Comparison of ENCODE assay signal across 24 mouse cellular contexts in the genomic region with DNA sequence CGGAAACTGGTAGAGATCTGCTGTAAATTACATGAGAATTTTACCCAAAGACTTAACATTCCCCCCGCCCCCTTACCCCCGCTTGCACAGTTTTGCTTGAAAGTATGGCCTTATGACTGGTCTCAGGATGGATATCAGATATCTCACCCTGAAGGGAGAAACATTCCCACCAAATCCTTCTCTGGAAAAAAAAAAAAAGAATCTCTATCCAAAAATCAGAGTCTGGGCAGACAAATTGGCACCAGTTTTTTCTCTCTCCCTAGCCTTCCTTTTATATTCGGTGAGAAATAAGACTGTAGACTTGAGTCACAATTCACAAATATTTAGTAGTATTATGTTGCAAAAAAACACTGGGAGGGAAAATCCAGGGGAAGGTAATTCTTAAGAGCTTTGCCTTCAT. TPM values are rescaled to one million over a fixed set of nuclear protein-coding genes. Genes with fewer than 3 reads are reported as not detected.
DNase-seq lines count a peak whose midpoint lies in the region; ATAC-seq and TF ChIP-seq lines count a peak whose summit lies in the region.
"Had no signal": no experiment of that assay in that cellular context is flagged by ENCODE, and none has a peak within 500 bp of the region (broad histone marks: within the 10 kb centered on the region; RNA-seq: fewer than 3 reads in every experiment).

No protein-coding gene starts in this region.

- TF ChIP-seq CTCF in embryonic fibroblast, embryonic 13.5 days (IDR thresholded peaks at IDR 0.05; ENCODE audit: borderline replicate concordance, insufficient read depth, low read length): no peak

- DNase-seq in NIH3T3 (ENCODE audit: low read depth): peak; percentile 60
- no peak for DNase-seq in yolk sac, embryonic 10.5 days (ENCODE audit: low spot score)
- DNase-seq in embryo, embryonic 10.5 days (ENCODE audit: low spot score): no peak
- DNase-seq: adrenal gland, adult 8-10 months; adrenal gland, postnatal 36 days; cerebellum, adult 8-10 months; cerebellum, postnatal 14 days; gastrocnemius, adult 2 months; gastrocnemius, postnatal 36 days; heart, adult 11 months; heart, postnatal 36 days had no signal

- peaks cover 21% of the 10 kb centered on the region for H3K4me1 ChIP-seq in embryonic facial prominence, embryonic 12.5 days
- H3K4me1 ChIP-seq in embryonic fibroblast, embryonic 13.5 days (ENCODE audit: control insufficient read depth, insufficient read depth, low read length): no peaks in the 10 kb centered on the region; the same call in 1 of the 2 replicates
- peaks cover 34% of the 10 kb centered on the region for H3K4me1 ChIP-seq in limb, embryonic 13.5 days
- peaks cover 7% of the 10 kb centered on the region; the same call in 1 of the 2 replicates for H3K4me1 ChIP-seq in kidney, embryonic 14.5 days (ENCODE audit: control insufficient read depth, insufficient read depth, low read length)

- ATAC-seq in embryonic facial prominence, embryonic 12.5 days (ENCODE audit: insufficient number of reproducible peaks, insufficient read depth, low FRiP score, low TSS enrichment): no peak
- no peak for ATAC-seq in limb, embryonic 13.5 days (ENCODE audit: low FRiP score, low read depth)
- no peak for ATAC-seq in kidney, embryonic 14.5 days (ENCODE audit: low FRiP score, low TSS enrichment)
- ATAC-seq in monocyte, adult 5-6 weeks (replicated peaks; ENCODE audit: insufficient number of reproducible peaks, low FRiP score, low TSS enrichment, poor library complexity, severe bottlenecking): no peak
- ATAC-seq: forebrain, embryonic 14.5 days; hindbrain, embryonic 16.5 days; inflammation-experienced regulatory T-cells, adult 6 months had no signal

- no peaks in the 10 kb centered on the region for H3K36me3 ChIP-seq in embryonic facial prominence, embryonic 12.5 days
- no peaks in the 10 kb centered on the region for H3K36me3 ChIP-seq in limb, embryonic 13.5 days
- no peaks in the 10 kb centered on the region for H3K36me3 ChIP-seq in kidney, embryonic 14.5 days (ENCODE audit: control insufficient read depth, insufficient read depth, low read length)
- H3K36me3 ChIP-seq: forebrain, embryonic 10.5 days; heart, embryonic 13.5 days had no signal

- no peak for TF ChIP-seq POLR2A in embryonic fibroblast, embryonic 13.5 days (IDR thresholded peaks at IDR 0.05; ENCODE audit: low read depth, low read length)

- H3K9me3 ChIP-seq in embryonic facial prominence, embryonic 12.5 days: no peaks in the 10 kb centered on the region
- no peaks in the 10 kb centered on the region for H3K9me3 ChIP-seq in limb, embryonic 13.5 days
- no peaks in the 10 kb centered on the region for H3K9me3 ChIP-seq in kidney, embryonic 14.5 days (ENCODE audit: control insufficient read depth, low read length)
- H3K9me3 ChIP-seq: forebrain, embryonic 10.5 days; heart, embryonic 13.5 days had no signal

- H3K4me3 ChIP-seq in embryonic facial prominence, embryonic 12.5 days: no peak overlapping the region
- no peak overlapping the region for H3K4me3 ChIP-seq in embryonic fibroblast, embryonic 13.5 days (ENCODE audit: insufficient read depth, low read length)
- no peak overlapping the region for H3K4me3 ChIP-seq in limb, embryonic 13.5 days
- H3K4me3 ChIP-seq in kidney, embryonic 14.5 days (ENCODE audit: low read length): no peak overlapping the region
- H3K4me3 ChIP-seq: erythroblast, embryonic 14.5 days; forebrain, embryonic 10.5 days; gastrocnemius, adult 2 months; heart, embryonic 13.5 days had no signal

- H3K9ac ChIP-seq in embryonic facial prominence, embryonic 12.5 days: no peak overlapping the region
- H3K9ac ChIP-seq in limb, embryonic 13.5 days: no peak overlapping the region
- no peak overlapping the region for H3K9ac ChIP-seq in kidney, embryonic 14.5 days (ENCODE audit: low read depth, low read length)
- H3K9ac ChIP-seq: heart, embryonic 13.5 days had no signal

- H3K27ac ChIP-seq in embryonic facial prominence, embryonic 12.5 days: peak overlapping the region; percentile 73; the same call in 1 of the 2 replicates
- peak overlapping the region; percentile 89 for H3K27ac ChIP-seq in embryonic fibroblast, embryonic 13.5 days (ENCODE audit: insufficient read depth, low read length)
- H3K27ac ChIP-seq in limb, embryonic 13.5 days: 0 out of 2 replicates have a peak overlapping the region, but pooled peaks have one; percentile 6
- no peak overlapping the region for H3K27ac ChIP-seq in kidney, embryonic 14.5 days (ENCODE audit: low read depth, low read length)
- H3K27ac ChIP-seq: forebrain, embryonic 10.5 days; gastrocnemius, adult 2 months; heart, embryonic 13.5 days had no signal

- no peaks in the 10 kb centered on the region for H3K27me3 ChIP-seq in embryonic facial prominence, embryonic 12.5 days
- H3K27me3 ChIP-seq in limb, embryonic 13.5 days: no peaks in the 10 kb centered on the region
- H3K27me3 ChIP-seq in kidney, embryonic 14.5 days (ENCODE audit: control insufficient read depth, insufficient read depth, low read length): no peaks in the 10 kb centered on the region
- H3K27me3 ChIP-seq: CH12.LX; heart, embryonic 13.5 days had no signal

- 14% methylated on average over 4 of the region's 4 CpGs for WGBS in embryonic facial prominence, embryonic 12.5 days
- WGBS in limb, embryonic 13.5 days: 12% methylated on average over 4 of the region's 4 CpGs
- 22% methylated on average over 4 of the region's 4 CpGs for WGBS in kidney, embryonic 14.5 days

- H3K4me2 ChIP-seq in embryonic facial prominence, embryonic 12.5 days (replicated peaks): no peak overlapping the region
- H3K4me2 ChIP-seq in limb, embryonic 13.5 days (replicated peaks): peak overlapping the region; percentile 12
- H3K4me2 ChIP-seq in kidney, embryonic 14.5 days (replicated peaks; ENCODE audit: low read depth, low read length): no peak overlapping the region
- H3K4me2 ChIP-seq: heart, embryonic 13.5 days had no signal

RNA-seq across cellular contexts. Expression of a gene that starts 42.7 kb away (rescaled TPM):
- 180 and 186 TPM in 2 replicates for polyA plus RNA-seq in embryonic facial prominence, embryonic 12.5 days (2016; fragmentation: Nextera tagmentation; extraction: Ambion mirVana)
- polyA plus RNA-seq in embryonic fibroblast, embryonic 13.5 days (2011; ENCODE audit: insufficient read length, low read depth, missing spikeins): 429 and 537 TPM in 2 replicates
- polyA plus RNA-seq in limb, embryonic 13.5 days (2015; fragmentation: Nextera tagmentation; extraction: Ambion mirVana): 160 and 179 TPM in 2 replicates
- 6.6 and 7.0 TPM in 2 replicates for polyA plus RNA-seq in kidney, embryonic 14.5 days (2014; fragmentation: Nextera tagmentation; extraction: Ambion mirVana)
- 0.10 TPM in 1 of 3 replicates, not detected in the others for total RNA-seq in monocyte, adult 5-6 weeks (2017)
- total RNA-seq: CH12.LX; common myeloid progenitor, adult 5-6 weeks had no signal
- polyA plus RNA-seq: erythroblast, embryonic 14.5 days; inflammation-experienced regulatory T-cells, adult 6 months had no signal

RNA-seq across cellular contexts. Expression of a gene that starts 47.3 kb away (rescaled TPM):
- polyA plus RNA-seq in embryonic facial prominence, embryonic 12.5 days (2016; fragmentation: Nextera tagmentation; extraction: Ambion mirVana): 39.0 and 40.6 TPM in 2 replicates
- polyA plus RNA-seq in embryonic fibroblast, embryonic 13.5 days (2011; ENCODE audit: insufficient read length, low read depth, missing spikeins): 25.3 and 27.4 TPM in 2 replicates
- 35.2 and 35.6 TPM in 2 replicates for polyA plus RNA-seq in limb, embryonic 13.5 days (2015; fragmentation: Nextera tagmentation; extraction: Ambion mirVana)
- polyA plus RNA-seq in kidney, embryonic 14.5 days (2014; fragmentation: Nextera tagmentation; extraction: Ambion mirVana): 20.7 and 23.2 TPM in 2 replicates
- 19.5 to 29.3 TPM (median 24.9 TPM) in 3 replicates for total RNA-seq in monocyte, adult 5-6 weeks (2017)

Comparison
In these comparisons a context has a peak if more than half of its experiments do, and no peak if none do; other contexts are left out.
1. RNA of a gene that starts 42.7 kb away (polyA plus RNA-seq): 429 to 537 TPM in embryonic fibroblast, embryonic 13.5 days, 180 to 186 TPM in embryonic facial prominence, embryonic 12.5 days and 160 to 179 TPM in limb, embryonic 13.5 days; 6.6 to 7.0 TPM in kidney, embryonic 14.5 days; every median in the first group is over 10 times any median in the second.